Mouse (Mus musculus) E14TG2a.4 (cell line): Measurements from ENCODE around the gene 2200002J24Rik.
A peak's percentile ranks its signal among the peaks of the same experiment; 100 is the strongest.

ENCODE experiments used
- H3K27me3 ChIP-seq: 2 replicates; pipeline ENCODE4 v1.6.1; 2014; ENCODE audit warnings: low read length, control low read depth; ENCODE audit not compliant: insufficient read depth
- H3K36me3 ChIP-seq: 2 replicates; pipeline ENCODE4 v1.6.1; 2014; ENCODE audit warnings: low read length, control low read depth; ENCODE audit not compliant: insufficient read depth
- H3K4me1 ChIP-seq: replicated peaks from 2 replicates; pipeline ENCODE4 v1.6.1; 2014; ENCODE audit warnings: low read depth, low read length, control low read depth
- H3K4me3 ChIP-seq: replicated peaks from 2 replicates; pipeline ENCODE4 v1.5.1; 2014; ENCODE audit warnings: mild to moderate bottlenecking, low read length
- H3K9me3 ChIP-seq: 2 replicates; pipeline ENCODE4 v1.6.1; 2014; ENCODE audit warnings: low read length, control low read depth
- CTCF ChIP-seq: conservative IDR thresholded peaks from 2 replicates; pipeline ENCODE4 v1.5.1; 2014; ENCODE audit warnings: low read length
- NANOG ChIP-seq: IDR thresholded peaks from 2 replicates; pipeline ENCODE4 v1.6.1; 2014; ENCODE audit warnings: borderline replicate concordance, low read length, mixed read lengths
- POU5F1 ChIP-seq: IDR thresholded peaks from 2 replicates; pipeline ENCODE4 v1.6.1; 2014; ENCODE audit warnings: low read length, borderline replicate concordance

2200002J24Rik gene

DNA sequence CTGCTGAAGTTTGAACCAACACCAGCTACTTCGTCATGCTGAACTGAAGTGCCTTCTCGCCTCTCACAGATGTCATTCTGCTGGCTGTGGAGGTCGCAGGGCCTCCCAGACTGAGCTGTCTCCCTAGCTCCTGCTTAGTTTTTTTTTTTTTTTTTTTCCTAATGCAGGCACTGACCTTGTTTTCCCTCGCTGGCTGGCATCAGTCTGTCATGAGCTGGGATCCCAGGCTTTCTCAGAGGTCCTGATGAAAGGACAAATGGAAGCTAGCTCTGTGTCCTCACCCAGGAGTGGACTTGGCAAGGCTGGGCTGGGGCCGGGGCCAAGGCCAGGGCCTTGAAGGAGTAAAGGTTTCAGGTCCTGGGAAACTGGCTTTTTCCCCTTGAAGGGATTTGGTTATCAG, 16.8 kb upstream of the 2200002J24Rik start:
- H3K27me3 ChIP-seq = peaks cover 4% of the 10 kb centered on the region; the same call in 1 of the 2 replicates
- H3K4me1 ChIP-seq = no peaks in the 10 kb centered on the region
- no peaks in the 10 kb centered on the region for H3K9me3 ChIP-seq
- H3K36me3 ChIP-seq = no peaks in the 10 kb centered on the region
- TF ChIP-seq NANOG (no peak), CTCF (no peak), POU5F1 (no peak)
- H3K4me3 ChIP-seq = no peak overlapping the region

DNA sequence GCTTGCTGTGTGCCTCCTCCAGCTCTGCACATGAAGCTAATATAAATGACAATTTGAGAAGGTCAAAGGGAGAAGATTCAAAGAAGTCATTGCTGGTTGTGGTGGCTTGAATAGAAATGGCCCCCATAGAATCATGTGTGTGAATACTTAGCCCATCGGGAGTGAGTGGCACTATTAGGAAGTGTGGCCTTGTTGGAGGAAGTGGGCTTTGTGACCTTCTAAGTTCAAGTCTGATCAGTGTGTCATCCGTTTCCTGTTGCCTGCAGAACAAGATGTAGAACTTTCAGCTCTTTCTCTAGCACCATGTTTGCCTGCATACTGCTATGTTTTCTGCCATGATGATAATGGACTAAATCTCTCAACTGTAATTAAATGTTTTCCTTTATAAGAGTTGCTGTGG, 15.3 kb upstream of the 2200002J24Rik start:
- peaks cover 8% of the 10 kb centered on the region for H3K27me3 ChIP-seq
- no peaks in the 10 kb centered on the region for H3K4me1 ChIP-seq
- H3K9me3 ChIP-seq = no peaks in the 10 kb centered on the region
- TF ChIP-seq CTCF = no peak
- TF ChIP-seq NANOG = no peak
- TF ChIP-seq POU5F1 = no peak
- H3K4me3 ChIP-seq = no peak overlapping the region
- no peaks in the 10 kb centered on the region for H3K36me3 ChIP-seq

DNA sequence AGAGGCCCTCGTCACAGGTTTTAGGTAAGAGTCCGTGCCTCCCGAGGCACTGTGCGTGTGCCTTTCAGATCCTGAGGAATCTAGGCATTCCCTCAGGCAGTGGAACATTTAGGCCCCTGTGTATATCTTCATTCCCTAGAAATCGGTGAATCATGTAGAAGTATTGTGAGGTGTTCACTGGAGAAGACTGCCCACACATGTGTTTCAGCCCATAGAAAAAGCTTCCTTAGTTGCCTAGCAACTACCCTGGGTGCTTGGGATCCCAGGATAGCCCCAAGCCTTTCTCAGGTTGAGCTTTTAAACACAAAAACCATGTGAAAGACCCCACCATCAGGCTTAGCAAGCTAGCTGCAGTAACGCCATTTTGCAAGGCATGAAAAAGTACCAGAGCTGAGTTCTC, 10.4 kb upstream of the 2200002J24Rik start:
- Histone ChIP-seq H3K36me3 (no peaks in the 10 kb centered on the region), H3K27me3 (peaks cover 6% of the 10 kb centered on the region), H3K4me1 (no peaks in the 10 kb centered on the region), H3K4me3 (no peak overlapping the region), H3K9me3 (no peaks in the 10 kb centered on the region)
- TF ChIP-seq CTCF (no peak), POU5F1 (no peak), NANOG (no peak)

DNA sequence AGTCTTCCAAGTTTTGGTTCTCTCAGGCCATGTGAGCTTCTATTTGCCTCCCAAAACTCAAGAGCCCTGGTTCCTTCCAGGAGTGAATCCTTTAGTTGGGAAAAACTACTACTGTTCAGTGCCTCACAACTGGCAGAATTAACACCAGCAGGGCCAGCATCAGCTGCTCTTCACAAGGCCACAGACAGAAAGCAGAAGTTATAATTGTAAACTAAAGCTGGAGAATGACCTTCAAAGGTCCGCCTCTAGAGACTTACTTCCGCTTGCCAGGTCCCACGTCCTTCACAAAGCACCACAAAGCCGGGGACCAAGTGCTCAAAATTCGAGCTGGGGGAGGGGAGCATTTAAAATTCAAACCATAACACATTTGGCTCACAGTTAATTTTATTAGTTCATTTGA, 625 bp upstream of the 2200002J24Rik start:
- Histone ChIP-seq H3K36me3 (no peaks in the 10 kb centered on the region), H3K4me1 (peaks cover 4% of the 10 kb centered on the region), H3K9me3 (no peaks in the 10 kb centered on the region), H3K4me3 (no peak overlapping the region), H3K27me3 (peaks cover 10% of the 10 kb centered on the region; the same call in 1 of the 2 replicates)
- no peak for TF ChIP-seq POU5F1
- no peak for TF ChIP-seq NANOG
- TF ChIP-seq CTCF = no peak

DNA sequence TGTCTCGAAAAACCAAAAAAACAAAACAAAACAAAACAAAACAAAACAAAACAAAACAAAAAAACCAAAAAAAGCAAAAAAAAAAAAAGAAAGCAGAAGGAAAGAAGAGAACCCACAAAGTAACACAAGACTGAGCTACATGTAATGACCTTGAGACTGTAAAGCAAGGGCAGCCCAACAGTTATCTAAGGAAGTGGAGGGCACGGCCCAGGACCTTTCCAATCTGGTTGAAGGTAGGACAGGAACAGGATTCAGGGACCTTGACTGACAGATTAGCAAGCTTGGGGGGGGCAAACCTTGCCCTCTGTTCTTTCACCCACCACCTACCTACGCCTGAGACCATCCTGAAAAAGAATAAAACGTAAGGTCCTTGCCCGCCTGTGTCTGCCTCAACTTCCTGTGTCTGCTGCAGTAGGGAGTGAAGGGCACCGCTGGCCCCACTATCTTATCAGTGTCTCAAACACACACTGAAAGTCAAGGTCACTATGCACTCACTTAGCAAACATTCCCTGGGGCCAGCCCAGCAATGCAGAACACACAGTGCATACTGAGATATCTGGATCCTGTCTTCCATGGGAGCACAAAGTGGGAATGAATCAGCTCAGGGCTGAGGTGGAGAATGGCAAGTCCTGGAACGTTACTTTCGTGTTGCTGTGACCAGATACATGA, 7.6 kb downstream of the 2200002J24Rik start:
- H3K27me3 ChIP-seq = peaks cover 15% of the 10 kb centered on the region
- no peaks in the 10 kb centered on the region for H3K9me3 ChIP-seq
- H3K4me3 ChIP-seq = no peak overlapping the region
- H3K4me1 ChIP-seq = no peaks in the 10 kb centered on the region
- TF ChIP-seq CTCF (no peak), POU5F1 (no peak), NANOG (no peak)
- no peaks in the 10 kb centered on the region for H3K36me3 ChIP-seq

DNA sequence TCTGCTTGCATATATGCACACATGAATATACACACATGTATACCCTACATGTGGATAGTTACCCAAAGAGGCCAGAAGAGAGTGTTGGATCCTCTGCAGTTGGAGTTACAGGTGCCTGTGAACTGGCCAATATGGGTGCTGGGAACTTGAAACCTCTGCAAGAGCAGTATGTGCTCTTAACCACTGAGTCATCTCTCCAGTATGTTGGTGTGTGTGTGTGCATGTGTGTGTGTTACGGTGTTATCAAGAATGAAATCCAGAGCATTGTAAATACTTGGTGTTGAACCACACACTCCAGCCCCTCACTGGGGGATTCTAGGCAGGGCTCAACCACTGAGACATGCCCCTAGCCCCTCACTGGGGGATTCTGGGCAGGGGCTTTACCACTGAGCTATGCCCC, 8.7 kb downstream of the 2200002J24Rik start:
- peaks cover 25% of the 10 kb centered on the region for H3K27me3 ChIP-seq
- TF ChIP-seq POU5F1 (no peak), NANOG (no peak), CTCF (no peak)
- H3K4me1 ChIP-seq = peaks cover 5% of the 10 kb centered on the region; the same call in 1 of the 2 replicates
- no peak overlapping the region for H3K4me3 ChIP-seq
- no peaks in the 10 kb centered on the region for H3K9me3 ChIP-seq
- no peaks in the 10 kb centered on the region for H3K36me3 ChIP-seq

DNA sequence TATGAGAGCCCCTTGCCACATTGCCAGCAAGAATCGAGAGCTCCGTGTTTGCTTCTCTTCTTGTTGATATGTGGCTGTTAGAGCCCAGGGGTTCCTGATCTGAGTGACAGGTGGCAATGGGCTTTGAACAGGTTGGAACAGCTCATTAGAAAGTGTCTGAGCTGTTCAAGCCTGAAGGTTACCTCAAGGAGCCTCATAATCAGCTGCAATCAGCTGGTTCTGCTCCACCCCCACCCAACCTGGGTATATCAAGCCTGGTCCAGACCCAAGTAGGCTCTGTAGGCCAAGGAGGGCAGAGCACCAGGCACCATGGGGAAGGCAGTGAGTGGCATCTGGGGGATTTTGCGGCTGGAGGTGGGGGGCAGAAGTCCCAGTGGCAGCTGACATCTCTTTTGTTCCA, 13.2 kb downstream of the 2200002J24Rik start, which contains the start of gene Atp4a:
Gene Atp4a (plus strand): TSS at position 268 of the 400 bp plus-strand sequence.
- peaks cover 24% of the 10 kb centered on the region for H3K4me1 ChIP-seq
- H3K27me3 ChIP-seq = peaks cover 65% of the 10 kb centered on the region
- H3K9me3 ChIP-seq = no peaks in the 10 kb centered on the region

DNA sequence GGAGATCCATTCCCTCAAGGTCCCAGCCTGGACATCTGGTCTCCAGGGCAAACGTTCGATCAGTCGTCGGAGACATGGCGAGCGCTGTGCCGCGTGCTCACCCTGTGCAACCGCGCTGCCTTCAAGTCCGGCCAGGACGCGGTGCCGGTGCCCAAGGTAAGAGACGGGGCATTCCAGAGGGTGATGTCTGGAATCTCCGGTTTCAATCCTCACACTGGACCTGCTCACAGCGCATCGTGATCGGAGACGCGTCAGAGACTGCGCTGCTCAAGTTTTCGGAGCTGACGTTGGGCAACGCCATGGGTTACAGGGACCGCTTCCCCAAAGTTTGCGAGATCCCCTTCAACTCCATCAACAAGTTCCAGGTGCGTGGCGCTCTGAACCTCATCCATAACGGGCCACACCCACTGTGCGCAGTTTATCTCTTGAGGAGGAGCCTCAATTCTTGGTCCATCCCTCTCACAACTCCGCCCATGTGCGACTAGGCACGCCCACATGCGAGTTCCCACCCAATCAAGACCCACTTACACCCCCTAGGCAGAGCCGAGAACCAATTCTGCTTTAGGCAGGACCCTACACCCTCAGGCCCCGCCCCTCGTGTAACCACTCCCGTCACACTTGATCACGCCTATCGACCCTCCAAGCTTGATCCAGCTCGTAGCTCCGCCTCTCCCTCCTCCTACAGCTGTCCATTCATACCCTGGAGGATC, 18.4 kb downstream of the 2200002J24Rik start:
- H3K9me3 ChIP-seq = no peaks in the 10 kb centered on the region
- no peaks in the 10 kb centered on the region for H3K36me3 ChIP-seq
- H3K27me3 ChIP-seq = peaks cover 68% of the 10 kb centered on the region
- peaks cover 31% of the 10 kb centered on the region for H3K4me1 ChIP-seq
- peak overlapping the region; percentile 83 for H3K4me3 ChIP-seq
- no peak for TF ChIP-seq POU5F1
- no peak for TF ChIP-seq NANOG
- no peak for TF ChIP-seq CTCF

More for the DNA sequence above, 13.2 kb downstream of the 2200002J24Rik start, which contains the start of gene Atp4a:
- TF ChIP-seq POU5F1 = no peak
- TF ChIP-seq CTCF = no peak
- TF ChIP-seq NANOG = no peak
- Histone ChIP-seq H3K4me3 (no peak within 1 kb of the TSS), H3K36me3 (no peaks in the 10 kb centered on the region)
